Mouse (Mus musculus): ENCODE data around the gene Zfp865.

DNA sequence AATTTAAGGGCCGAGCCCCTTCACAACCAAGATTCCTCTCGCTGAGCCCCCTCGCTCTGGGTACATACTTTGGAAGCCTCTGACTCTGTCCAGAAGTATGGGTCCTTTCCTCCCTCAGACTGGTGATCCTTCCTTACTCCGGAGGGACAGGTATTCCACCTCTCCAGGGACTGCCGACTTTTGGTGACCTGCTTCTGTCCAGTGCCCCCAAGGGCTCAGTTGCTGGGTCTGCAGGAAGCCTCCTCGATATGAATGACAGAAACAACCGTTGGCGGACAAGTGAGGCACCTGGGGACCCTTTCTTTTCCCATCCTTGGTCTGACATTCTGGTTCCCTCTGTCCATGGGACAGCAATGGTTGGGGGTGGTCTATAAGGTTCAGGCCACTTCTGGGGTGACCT lies 37.2 kb downstream of the Zfp865 start:
- TF ChIP-seq CTCF (IDR thresholded peaks at IDR 0.05) (no peak), EP300 (IDR thresholded peaks at IDR 0.05) (no peak)

Data from lung, postnatal 0 days (tissue).